Mouse (Mus musculus) embryonic facial prominence, embryonic 11.5 days (tissue): ENCODE results near the gene Tmem161b. TPM values are rescaled to one million over a fixed set of nuclear protein-coding genes. Genes with fewer than 3 reads are reported as not detected.
"Not testable (repeated sequence)": the region's sequence is repeated elsewhere in the genome, so short reads cannot be mapped to it uniquely, and the experiment has no call there.

Experiments used
- ATAC-seq: fragments of 200-750 bp; cut with Nextera tagmentation; replicated peaks from 2 replicates; pipeline ENCODE4 v1.8.0; 2017; ENCODE audit warnings: low read depth; ENCODE audit not compliant: insufficient number of reproducible peaks, low FRiP score, low TSS enrichment
- DNase-seq: peaks from one replicate; pipeline ENCODE4 v3.0.0-alpha.2; 2015; ENCODE audit warnings: low spot score
- H3K27ac ChIP-seq: fragments of 300-500 bp; sonication (generic); replicated peaks from 2 replicates; pipeline ENCODE4 v1.5.1; 2014; ENCODE audit warnings: mild to moderate bottlenecking, low read depth, low read length, control low read depth
- H3K27me3 ChIP-seq: fragments of 300-500 bp; sonication (generic); 2 replicates; pipeline ENCODE4 v1.6.1; 2014; ENCODE audit warnings: mild to moderate bottlenecking, low read length, moderate library complexity, mixed read lengths; ENCODE audit not compliant: control insufficient read depth, insufficient read depth
- H3K36me3 ChIP-seq: fragments of 300-500 bp; sonication (generic); replicated peaks from 2 replicates; pipeline ENCODE4 v1.6.1; 2014; ENCODE audit warnings: low read depth, mild to moderate bottlenecking, low read length, moderate library complexity, mixed read lengths; ENCODE audit not compliant: control insufficient read depth, insufficient read depth
- H3K4me1 ChIP-seq: fragments of 300-500 bp; sonication (generic); 2 replicates; pipeline ENCODE4 v1.6.1; 2014; ENCODE audit warnings: low read length, mixed read lengths; ENCODE audit not compliant: control insufficient read depth, insufficient read depth
- H3K4me2 ChIP-seq: fragments of 300-500 bp; sonication (generic); 2 replicates; pipeline ENCODE4 v1.6.1; 2014; ENCODE audit warnings: low read depth, mild to moderate bottlenecking, control low read depth, low read length, moderate library complexity
- H3K4me3 ChIP-seq: fragments of 300-500 bp; sonication (generic); 2 replicates; pipeline ENCODE4 v1.5.1; 2014; ENCODE audit warnings: low read depth, low read length, control low read depth
- H3K9ac ChIP-seq: fragments of 300-500 bp; sonication (generic); replicated peaks from 2 replicates; pipeline ENCODE4 v1.6.1; 2014; ENCODE audit warnings: mild to moderate bottlenecking, control low read depth, low read length
- H3K9me3 ChIP-seq: fragments of 300-500 bp; sonication (generic); replicated peaks from 2 replicates; pipeline ENCODE4 v1.6.1; 2016; ENCODE audit warnings: mild to moderate bottlenecking, low read length, inconsistent platforms, mixed read lengths; ENCODE audit not compliant: control insufficient read depth
- WGBS: fragments of 180-500 bp; shearing (Covaris S2); extraction: QIAGEN DNeasy Blood & Tissue Kit; methylation state at CpG from one replicate; pipeline ENCODE4 v1.1.7; 2014; 5-methylcytosine and 5-hydroxymethylcytosine counted together
- polyA plus RNA-seq: library from polyadenylated mRNA; unstranded; fragments of >200 nt; fragmentation: Nextera tagmentation; extraction: Ambion mirVana; gene quantifications from 2 replicates; pipeline ENCODE4 v1.2.1, GENCODE M21; 2014

Tmem161b gene
- polyA plus RNA-seq: 13.4 and 14.9 TPM in 2 replicates

- Histone ChIP-seq H3K27ac (no peak within 1 kb of the TSS; the same call in 1 of the 2 replicates), H3K4me1 (no peaks in the 10 kb centered on the region), H3K36me3 (no peaks in the 10 kb centered on the region), H3K9me3 (no peaks in the 10 kb centered on the region), H3K27me3 (no peaks in the 10 kb centered on the region), H3K4me3 (peak within 1 kb of the TSS; percentile 69), H3K9ac (peak within 1 kb of the TSS; percentile 79), H3K4me2 (peak within 1 kb of the TSS; percentile 75)
- peak; percentile 99 for ATAC-seq
- WGBS: under 1% methylated on average over 47 of the region's 52 CpGs
- peak; percentile 91 for DNase-seq
Observed at GRCm38 (mm10) chr13:84221820-84222681, at the start of gene Tmem161b. Tmem161b (plus strand) TSS chr13:84222296.

- not testable (repeated sequence) for H3K27me3 ChIP-seq, H3K4me2 ChIP-seq, H3K27ac ChIP-seq, ATAC-seq, DNase-seq, H3K9ac ChIP-seq, H3K36me3 ChIP-seq, H3K9me3 ChIP-seq, H3K4me1 ChIP-seq, H3K4me3 ChIP-seq
Observed at GRCm38 (mm10) chr13:84185835-84186234, 36.3 kb upstream of the Tmem161b start.

- ATAC-seq: no peak
- no peaks in the 10 kb centered on the region for H3K9me3 ChIP-seq
Observed at GRCm38 (mm10) chr13:84192723-84193122, 29.4 kb upstream of the Tmem161b start.

GRCm38 (mm10) chr13:84222682-84222992 lies 541 bp downstream of the Tmem161b start:
- no peak for ATAC-seq
- H3K9ac ChIP-seq: peak overlapping the region; percentile 79

More at GRCm38 (mm10) chr13:84192723-84193122, 29.4 kb upstream of the Tmem161b start:
- no peak overlapping the region for H3K27ac ChIP-seq
- H3K4me3 ChIP-seq: no peak overlapping the region
- 76% methylated on average over 3 of the region's 3 CpGs for WGBS
- H3K9ac ChIP-seq: no peak overlapping the region
- H3K36me3 ChIP-seq: no peaks in the 10 kb centered on the region
- no peak overlapping the region for H3K4me2 ChIP-seq
- no peak for DNase-seq
- no peaks in the 10 kb centered on the region for H3K27me3 ChIP-seq
- H3K4me1 ChIP-seq: no peaks in the 10 kb centered on the region

GRCm38 (mm10) chr13:84223018-84223417 lies 922 bp downstream of the Tmem161b start:
- Histone ChIP-seq H3K9me3 (no peaks in the 10 kb centered on the region), H3K36me3 (no peaks in the 10 kb centered on the region), H3K4me2 (peak overlapping the region; percentile 75), H3K4me1 (no peaks in the 10 kb centered on the region), H3K27ac (no peak overlapping the region), H3K27me3 (no peaks in the 10 kb centered on the region), H3K4me3 (peak overlapping the region; percentile 69), H3K9ac (peak overlapping the region; percentile 79)
- DNase-seq (no peak), ATAC-seq (no peak)
- WGBS: 52% methylated on average over 5 of the region's 5 CpGs

More at GRCm38 (mm10) chr13:84222682-84222992, 541 bp downstream of the Tmem161b start:
- H3K4me1 ChIP-seq: no peaks in the 10 kb centered on the region
- H3K9me3 ChIP-seq: no peaks in the 10 kb centered on the region
- peak overlapping the region; percentile 75 for H3K4me2 ChIP-seq
- H3K27me3 ChIP-seq: no peaks in the 10 kb centered on the region
- peak overlapping the region; percentile 69 for H3K4me3 ChIP-seq
- H3K36me3 ChIP-seq: no peaks in the 10 kb centered on the region
- no peak for DNase-seq
- no peak overlapping the region; the same call in 1 of the 2 replicates for H3K27ac ChIP-seq
- 3% methylated on average over 10 of the region's 10 CpGs for WGBS

- H3K9me3 ChIP-seq: no peaks in the 10 kb centered on the region; the same call in 1 of the 2 replicates
- H3K4me2 ChIP-seq: no peak overlapping the region
- ATAC-seq (no peak), DNase-seq (no peak)
- H3K27me3 ChIP-seq: no peaks in the 10 kb centered on the region
- H3K27ac ChIP-seq: no peak overlapping the region
- H3K4me3 ChIP-seq: no peak overlapping the region
- H3K36me3 ChIP-seq: no peaks in the 10 kb centered on the region
- no peak overlapping the region for H3K9ac ChIP-seq
- no peaks in the 10 kb centered on the region for H3K4me1 ChIP-seq
- WGBS: 82% methylated on average over 2 of the region's 2 CpGs
Observed at GRCm38 (mm10) chr13:84234019-84234418, 11.9 kb downstream of the Tmem161b start.

- Histone ChIP-seq H3K4me1 (no peaks in the 10 kb centered on the region), H3K9me3 (no peaks in the 10 kb centered on the region; the same call in 1 of the 2 replicates), H3K36me3 (no peaks in the 10 kb centered on the region), H3K9ac (no peak overlapping the region), H3K27me3 (no peaks in the 10 kb centered on the region), H3K4me2 (no peak overlapping the region), H3K27ac (no peak overlapping the region), H3K4me3 (no peak overlapping the region)
- no peak for ATAC-seq
- no peak for DNase-seq
- WGBS: 94% methylated on average over 7 of the region's 7 CpGs
Observed at GRCm38 (mm10) chr13:84236768-84237167, 14.7 kb downstream of the Tmem161b start.

- no peak overlapping the region for H3K4me3 ChIP-seq
- H3K27me3 ChIP-seq: no peaks in the 10 kb centered on the region
- no peaks in the 10 kb centered on the region; the same call in 1 of the 2 replicates for H3K9me3 ChIP-seq
- DNase-seq: no peak
- no peaks in the 10 kb centered on the region for H3K4me1 ChIP-seq
- no peaks in the 10 kb centered on the region for H3K36me3 ChIP-seq
- H3K27ac ChIP-seq: no peak overlapping the region
- H3K4me2 ChIP-seq: no peak overlapping the region
- no peak for ATAC-seq
- no peak overlapping the region for H3K9ac ChIP-seq
Observed at GRCm38 (mm10) chr13:84238184-84238583, 16.1 kb downstream of the Tmem161b start.
